Mouse (Mus musculus) kidney, adult 18-20 months (tissue): ENCODE results near the gene Scarb1.

Experiments
- DNase-seq: peaks from one replicate; pipeline ENCODE4 v3.0.0; 2021

The Scarb1 gene

GRCm38 (mm10) chr5:125268033-125268765, 72.7 kb downstream of the Scarb1 start:
- peak; percentile 85 for DNase-seq

GRCm38 (mm10) chr5:125267150-125267961, 73.5 kb downstream of the Scarb1 start:
- peak; percentile 33 for DNase-seq

GRCm38 (mm10) chr5:125266128-125266527, 74.8 kb downstream of the Scarb1 start:
- no peak for DNase-seq

GRCm38 (mm10) chr5:125264700-125265099, 76.2 kb downstream of the Scarb1 start:
- no peak for DNase-seq

- no peak for DNase-seq
Measured at GRCm38 (mm10) chr5:125262578-125262977, 78.3 kb downstream of the Scarb1 start.

GRCm38 (mm10) chr5:125253917-125254316, 87.0 kb downstream of the Scarb1 start:
- no peak for DNase-seq

- no peak for DNase-seq
Measured at GRCm38 (mm10) chr5:125253448-125253847, 87.4 kb downstream of the Scarb1 start.

- peak; percentile 53 for DNase-seq
Measured at GRCm38 (mm10) chr5:125252664-125253063, 88.2 kb downstream of the Scarb1 start.

- peak; percentile 30 for DNase-seq
Measured at GRCm38 (mm10) chr5:125251885-125252615, 88.8 kb downstream of the Scarb1 start.

- no peak for DNase-seq
Measured at GRCm38 (mm10) chr5:125249187-125249586, 91.7 kb downstream of the Scarb1 start.

- DNase-seq, result no peak
Measured at GRCm38 (mm10) chr5:125246711-125247110, 94.2 kb downstream of the Scarb1 start.

GRCm38 (mm10) chr5:125245534-125246151, 95.3 kb downstream of the Scarb1 start:
- DNase-seq, result peak; percentile 50

- no peak for DNase-seq
Measured at GRCm38 (mm10) chr5:125244825-125245533, 95.9 kb downstream of the Scarb1 start.

GRCm38 (mm10) chr5:125243928-125244327, 97.0 kb downstream of the Scarb1 start:
- DNase-seq, result no peak

- DNase-seq, result peak; percentile 50
Measured at GRCm38 (mm10) chr5:125242111-125242510, 98.8 kb downstream of the Scarb1 start.

- DNase-seq, result no peak
Measured at GRCm38 (mm10) chr5:125241627-125242026, 99.3 kb downstream of the Scarb1 start.

GRCm38 (mm10) chr5:125240124-125240781, 100.6 kb downstream of the Scarb1 start:
- DNase-seq, result no peak

GRCm38 (mm10) chr5:125235874-125236273, 105.0 kb downstream of the Scarb1 start:
- DNase-seq, result no peak

- DNase-seq, result no peak
Measured at GRCm38 (mm10) chr5:125235398-125235797, 105.5 kb downstream of the Scarb1 start.

- DNase-seq, result no peak
Measured at GRCm38 (mm10) chr5:125234399-125234798, 106.5 kb downstream of the Scarb1 start.

GRCm38 (mm10) chr5:125233478-125233877, 107.4 kb downstream of the Scarb1 start:
- DNase-seq, result no peak
